Mouse (Mus musculus): ENCODE data around the gene Lrrc27. TPM values are rescaled to one million over a fixed set of nuclear protein-coding genes. Genes with fewer than 3 reads are reported as not detected.

Gene Lrrc27
- polyA plus RNA-seq, 1 experiment: 6.4 TPM

DNA sequence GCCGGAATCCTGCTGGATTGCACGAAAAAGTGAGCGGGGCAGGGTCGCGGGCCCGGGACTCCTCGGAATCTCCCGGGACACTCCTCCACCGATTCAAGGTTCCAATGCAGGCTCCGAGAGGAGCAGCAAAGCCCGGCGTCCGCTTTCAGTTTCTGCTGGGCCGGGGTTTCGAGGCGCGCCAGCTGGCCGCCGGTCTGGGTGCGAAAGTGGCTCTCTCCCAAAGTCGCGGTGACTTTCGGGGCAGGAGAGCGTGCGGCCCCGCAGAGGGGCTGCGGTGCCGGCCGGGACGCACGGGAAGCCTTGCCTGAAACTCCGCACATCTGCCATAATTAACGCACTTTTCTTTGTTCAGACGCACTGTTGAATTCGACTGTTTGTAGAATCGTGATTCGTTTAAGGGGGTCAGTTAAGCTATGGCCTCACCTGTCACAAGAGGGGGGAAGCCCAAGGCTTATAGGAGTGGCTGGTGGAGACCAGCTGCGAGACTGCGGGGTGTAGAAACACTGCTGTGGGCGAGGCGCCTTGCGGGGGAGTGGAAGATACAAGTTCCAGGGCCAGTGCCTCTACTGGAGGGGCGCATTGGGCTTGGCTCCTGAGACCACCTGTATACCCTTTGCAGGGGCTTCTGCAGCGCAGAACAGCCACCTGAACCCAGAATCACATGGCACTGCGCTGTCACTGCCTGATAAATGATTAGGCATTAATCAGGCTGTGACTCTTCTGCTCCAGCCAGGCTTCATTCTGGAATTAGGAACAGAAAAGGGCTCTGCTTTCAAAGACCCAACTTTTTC is 36.0 kb downstream of the Lrrc27 start:
- 0 out of 2 replicates have a peak, but pooled peaks cover 3% of the 10 kb centered on the region for H3K27me3 ChIP-seq (ENCODE audit: control insufficient read depth, insufficient read depth, low read length, poor library complexity, severe bottlenecking)
- H3K4me1 ChIP-seq (ENCODE audit: control insufficient read depth, insufficient read depth, low read length): peaks cover 8% of the 10 kb centered on the region

DNA sequence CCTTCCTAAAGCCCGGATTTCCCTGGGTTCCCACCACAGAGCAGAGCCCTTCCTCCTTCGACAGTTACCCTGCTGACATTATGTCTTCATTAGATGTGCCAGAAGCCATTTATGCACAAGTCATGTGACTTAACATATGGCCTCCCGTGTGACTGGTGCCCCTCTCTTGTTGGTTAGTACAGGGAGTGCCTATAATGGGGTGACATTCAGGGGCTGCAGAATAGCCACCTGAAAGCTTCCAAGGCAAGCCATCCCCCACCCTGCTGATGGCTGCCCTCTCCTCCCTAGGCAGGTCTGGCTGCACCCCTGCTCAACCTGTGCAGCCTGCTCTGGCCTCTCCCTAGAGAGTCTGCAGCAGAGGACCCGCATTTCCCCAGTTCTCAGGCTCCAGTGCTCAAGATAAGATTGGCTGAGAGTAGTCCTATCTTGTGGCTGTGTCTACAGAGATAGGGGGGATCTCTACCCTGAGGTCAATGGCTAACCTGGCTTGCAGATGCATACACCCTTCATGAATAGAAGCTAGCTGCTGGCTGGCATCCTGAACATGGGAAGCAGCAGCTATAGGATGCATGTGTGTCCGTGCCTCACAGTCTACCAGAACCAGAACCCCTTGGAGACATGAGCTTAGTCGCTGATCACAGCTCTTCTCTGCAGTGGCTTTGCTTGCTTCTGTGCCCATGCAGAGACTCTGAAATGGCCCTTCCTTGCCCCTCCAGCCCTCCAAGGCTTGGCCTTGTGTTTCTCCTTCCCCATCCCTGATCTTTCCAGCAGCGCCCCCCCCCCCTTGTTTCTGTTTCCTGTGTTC is 36.8 kb downstream of the Lrrc27 start:
- TF ChIP-seq EP300 (IDR thresholded peaks at IDR 0.05; ENCODE audit: insufficient read depth, low read depth, low read length): no peak

More for the DNA sequence above, 36.0 kb downstream of the Lrrc27 start:
- Histone ChIP-seq H3K27ac (ENCODE audit: insufficient read depth, low read length) (no peak overlapping the region), H3K9me3 (replicated peaks; ENCODE audit: control insufficient read depth, insufficient read depth, low read length, poor library complexity, severe bottlenecking) (no peaks in the 10 kb centered on the region), H3K36me3 (ENCODE audit: control insufficient read depth, insufficient read depth, low read length, poor library complexity, severe bottlenecking) (no peaks in the 10 kb centered on the region), H3K9ac (ENCODE audit: low read depth, poor library complexity, severe bottlenecking) (peak overlapping the region; percentile 94), H3K4me3 (ENCODE audit: low read depth, low read length) (peak overlapping the region; percentile 83)
- TF ChIP-seq POLR2A (IDR thresholded peaks at IDR 0.05; ENCODE audit: insufficient read depth, low read length) (no peak), EP300 (IDR thresholded peaks at IDR 0.05; ENCODE audit: insufficient read depth, low read depth, low read length) (no peak), CTCF (IDR thresholded peaks at IDR 0.05; ENCODE audit: low read depth, low read length) (no peak)

GRCm38 (mm10) chr7:139251881-139252301 is 39.1 kb downstream of the Lrrc27 start:
- Histone ChIP-seq H3K9ac (ENCODE audit: low read depth, poor library complexity, severe bottlenecking) (no peak overlapping the region), H3K9me3 (replicated peaks; ENCODE audit: control insufficient read depth, insufficient read depth, low read length, poor library complexity, severe bottlenecking) (no peaks in the 10 kb centered on the region), H3K27me3 (ENCODE audit: control insufficient read depth, insufficient read depth, low read length, poor library complexity, severe bottlenecking) (0 out of 2 replicates have a peak, but pooled peaks cover 3% of the 10 kb centered on the region), H3K36me3 (ENCODE audit: control insufficient read depth, insufficient read depth, low read length, poor library complexity, severe bottlenecking) (no peaks in the 10 kb centered on the region), H3K4me1 (ENCODE audit: control insufficient read depth, insufficient read depth, low read length) (peaks cover 8% of the 10 kb centered on the region), H3K4me3 (ENCODE audit: low read depth, low read length) (no peak overlapping the region), H3K27ac (ENCODE audit: insufficient read depth, low read length) (no peak overlapping the region)
- TF ChIP-seq CTCF (IDR thresholded peaks at IDR 0.05; ENCODE audit: low read depth, low read length) (no peak), EP300 (IDR thresholded peaks at IDR 0.05; ENCODE audit: insufficient read depth, low read depth, low read length) (no peak), POLR2A (IDR thresholded peaks at IDR 0.05; ENCODE audit: insufficient read depth, low read length) (no peak)

More for the DNA sequence above, 36.8 kb downstream of the Lrrc27 start:
- Histone ChIP-seq H3K4me3 (ENCODE audit: low read depth, low read length) (peak overlapping the region; percentile 83; the same call in 1 of the 2 replicates), H3K27ac (ENCODE audit: insufficient read depth, low read length) (no peak overlapping the region), H3K27me3 (ENCODE audit: control insufficient read depth, insufficient read depth, low read length, poor library complexity, severe bottlenecking) (0 out of 2 replicates have a peak, but pooled peaks cover 3% of the 10 kb centered on the region), H3K9me3 (replicated peaks; ENCODE audit: control insufficient read depth, insufficient read depth, low read length, poor library complexity, severe bottlenecking) (no peaks in the 10 kb centered on the region), H3K36me3 (ENCODE audit: control insufficient read depth, insufficient read depth, low read length, poor library complexity, severe bottlenecking) (no peaks in the 10 kb centered on the region), H3K4me1 (ENCODE audit: control insufficient read depth, insufficient read depth, low read length) (peaks cover 8% of the 10 kb centered on the region), H3K9ac (ENCODE audit: low read depth, poor library complexity, severe bottlenecking) (no peak overlapping the region)

GRCm38 (mm10) chr7:139252566-139252965 is 39.8 kb downstream of the Lrrc27 start:
- no peaks in the 10 kb centered on the region for H3K36me3 ChIP-seq (ENCODE audit: control insufficient read depth, insufficient read depth, low read length, poor library complexity, severe bottlenecking)
- no peak overlapping the region for H3K27ac ChIP-seq (ENCODE audit: insufficient read depth, low read length)
- no peak overlapping the region for H3K4me3 ChIP-seq (ENCODE audit: low read depth, low read length)
- H3K9ac ChIP-seq (ENCODE audit: low read depth, poor library complexity, severe bottlenecking): no peak overlapping the region
- peaks cover 8% of the 10 kb centered on the region for H3K4me1 ChIP-seq (ENCODE audit: control insufficient read depth, insufficient read depth, low read length)
- 0 out of 2 replicates have a peak, but pooled peaks cover 3% of the 10 kb centered on the region for H3K27me3 ChIP-seq (ENCODE audit: control insufficient read depth, insufficient read depth, low read length, poor library complexity, severe bottlenecking)
- no peaks in the 10 kb centered on the region for H3K9me3 ChIP-seq (replicated peaks; ENCODE audit: control insufficient read depth, insufficient read depth, low read length, poor library complexity, severe bottlenecking)
- TF ChIP-seq EP300 (IDR thresholded peaks at IDR 0.05; ENCODE audit: insufficient read depth, low read depth, low read length) (no peak), CTCF (IDR thresholded peaks at IDR 0.05; ENCODE audit: low read depth, low read length) (no peak), POLR2A (IDR thresholded peaks at IDR 0.05; ENCODE audit: insufficient read depth, low read length) (no peak)

GRCm38 (mm10) chr7:139252986-139253385 is 40.2 kb downstream of the Lrrc27 start:
- H3K27me3 ChIP-seq (ENCODE audit: control insufficient read depth, insufficient read depth, low read length, poor library complexity, severe bottlenecking): 0 out of 2 replicates have a peak, but pooled peaks cover 3% of the 10 kb centered on the region
- no peak overlapping the region for H3K27ac ChIP-seq (ENCODE audit: insufficient read depth, low read length)
- no peak for TF ChIP-seq POLR2A (IDR thresholded peaks at IDR 0.05; ENCODE audit: insufficient read depth, low read length)
- TF ChIP-seq EP300 (IDR thresholded peaks at IDR 0.05; ENCODE audit: insufficient read depth, low read depth, low read length): no peak
- no peak for TF ChIP-seq CTCF (IDR thresholded peaks at IDR 0.05; ENCODE audit: low read depth, low read length)
- peaks cover 10% of the 10 kb centered on the region for H3K4me1 ChIP-seq (ENCODE audit: control insufficient read depth, insufficient read depth, low read length)
- H3K4me3 ChIP-seq (ENCODE audit: low read depth, low read length): no peak overlapping the region
- no peak overlapping the region for H3K9ac ChIP-seq (ENCODE audit: low read depth, poor library complexity, severe bottlenecking)
- H3K36me3 ChIP-seq (ENCODE audit: control insufficient read depth, insufficient read depth, low read length, poor library complexity, severe bottlenecking): no peaks in the 10 kb centered on the region
- H3K9me3 ChIP-seq (replicated peaks; ENCODE audit: control insufficient read depth, insufficient read depth, low read length, poor library complexity, severe bottlenecking): no peaks in the 10 kb centered on the region
